Mouse (Mus musculus) spleen, postnatal 10 days (tissue): ENCODE measurements around the gene Pdgfb.
A peak's percentile ranks its signal among the peaks of the same experiment; 100 is the strongest.

Experiments
- DNase-seq, 2 experiments: peaks; one replicate each; pipeline ENCODE4 v3.0.0; 2021 to 2022; ENCODE audit warnings: low spot score in 2 of 2

The Pdgfb gene

GRCm38 (mm10) chr15:79958418-79958817, 56.4 kb downstream of the Pdgfb start:
- no peak for DNase-seq

GRCm38 (mm10) chr15:79956559-79956958, 58.2 kb downstream of the Pdgfb start:
- peak in 1 of 2 experiments; percentile 40 for DNase-seq

- DNase-seq, result no peak
These were observed 61.3 kb downstream of the Pdgfb start for GRCm38 (mm10) chr15:79953470-79953869.

GRCm38 (mm10) chr15:79952504-79953231, 62.1 kb downstream of the Pdgfb start:
- DNase-seq, result no peak

GRCm38 (mm10) chr15:79951730-79952503, 62.9 kb downstream of the Pdgfb start:
- no peak for DNase-seq

GRCm38 (mm10) chr15:79951226-79951625, 63.6 kb downstream of the Pdgfb start:
- DNase-seq, result no peak

GRCm38 (mm10) chr15:79950250-79951025, 64.3 kb downstream of the Pdgfb start:
- DNase-seq, result peak in 1 of 2 experiments; percentile 72

- no peak for DNase-seq
These were observed 67.1 kb downstream of the Pdgfb start for GRCm38 (mm10) chr15:79947681-79948080.

GRCm38 (mm10) chr15:79946790-79947189, 68.0 kb downstream of the Pdgfb start:
- peak in 1 of 2 experiments; percentile 54 for DNase-seq

GRCm38 (mm10) chr15:79946022-79946421, 68.8 kb downstream of the Pdgfb start:
- peak; percentile 84 to 90 for DNase-seq
